Mouse (Mus musculus) thymus, adult 2 months (tissue): ENCODE measurements around the gene Dnajb2.

Source experiments
- CTCF ChIP-seq: fragments of 200-500 bp; IDR thresholded peaks from 2 replicates; pipeline ENCODE4 v1.5.1; 2012; ENCODE audit warnings: mild to moderate bottlenecking, control low read depth, low read length, moderate library complexity, borderline replicate concordance; ENCODE audit not compliant: control insufficient read depth, poor library complexity, insufficient read depth; ENCODE audit errors: extremely low read depth
- POLR2A ChIP-seq: fragments of 200-500 bp; IDR thresholded peaks from 2 replicates; pipeline ENCODE4 v1.6.1; 2012; ENCODE audit warnings: mild to moderate bottlenecking, low read length, control low read depth, moderate library complexity; ENCODE audit not compliant: control insufficient read depth, poor library complexity, insufficient read depth; ENCODE audit errors: extremely low read depth

- TF ChIP-seq CTCF (no peak), POLR2A (no peak)
These were observed 57.1 kb downstream of the Dnajb2 start for GRCm38 (mm10) chr1:75293331-75293701.
